Mouse (Mus musculus): ENCODE results near the gene Tmtc2.
A peak's percentile ranks its signal among the peaks of the same experiment; 100 is the strongest.

The Tmtc2 gene

GRCm38 (mm10) chr10:105312986-105313385 is 261.3 kb downstream of the Tmtc2 start:
- DNase-seq (ENCODE audit: low read depth, low spot score) = no peak

DNA sequence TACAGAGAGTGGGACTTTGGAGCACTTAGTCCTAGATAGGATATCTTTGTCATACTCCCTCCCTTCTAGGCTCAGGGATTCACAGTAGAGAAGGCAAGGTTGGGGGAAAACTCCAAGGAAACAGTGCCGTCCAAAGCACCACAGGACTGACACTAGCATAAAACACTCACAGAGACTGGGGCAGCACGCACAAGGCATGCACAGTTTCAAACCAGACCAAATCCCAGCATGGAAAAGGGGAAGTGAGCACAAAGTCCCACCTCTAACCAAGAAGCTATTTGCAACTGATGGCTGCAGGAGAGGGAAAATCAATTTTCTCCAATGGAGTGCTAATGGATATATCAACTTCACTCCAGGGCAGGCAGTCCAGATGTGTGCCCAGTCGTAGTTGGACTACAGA is 276.7 kb downstream of the Tmtc2 start:
- no peak for DNase-seq (ENCODE audit: low read depth, low spot score)

DNA sequence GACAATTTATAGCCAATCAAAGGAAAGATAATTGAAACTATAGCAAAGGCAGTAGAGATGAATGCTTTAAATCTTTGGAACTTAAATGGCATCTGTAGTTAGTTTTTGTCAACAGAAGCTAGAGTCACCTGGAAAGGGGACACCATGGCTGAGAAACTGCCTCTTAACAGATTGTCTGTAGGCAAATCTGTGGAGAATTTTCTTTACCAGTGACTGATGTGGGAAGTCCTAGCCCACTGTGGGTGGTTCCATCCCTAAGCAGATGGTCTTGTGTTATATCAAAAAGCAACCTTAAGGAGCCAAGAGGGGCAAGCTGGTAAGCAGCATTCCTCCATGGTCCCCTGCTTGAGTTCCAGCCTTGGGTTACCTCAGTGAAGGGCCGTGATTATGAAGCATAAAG is 281.3 kb downstream of the Tmtc2 start:
- DNase-seq (ENCODE audit: low read depth, low spot score) = no peak

- no peak for DNase-seq (ENCODE audit: low read depth, low spot score)
Observed at GRCm38 (mm10) chr10:105288472-105288871, 285.8 kb downstream of the Tmtc2 start.

DNA sequence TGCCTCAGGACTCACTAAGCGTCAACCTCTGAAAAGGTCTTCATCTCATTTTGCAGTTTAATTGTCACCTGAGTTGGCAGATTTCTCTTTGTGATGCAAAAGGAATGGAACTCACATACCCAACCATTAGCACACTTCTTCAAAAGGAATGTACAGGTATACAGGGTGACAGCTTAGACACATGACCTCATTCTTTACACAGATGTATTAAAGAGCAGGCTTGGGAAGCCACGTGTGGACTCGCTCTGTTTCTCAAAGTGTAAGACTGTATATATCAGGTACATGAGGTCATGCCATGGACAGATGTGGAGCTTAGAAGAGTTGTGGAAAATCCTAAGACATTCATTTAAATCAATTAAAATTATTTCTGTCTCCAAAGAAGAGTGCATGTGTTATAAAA is 286.7 kb downstream of the Tmtc2 start:
- no peak for DNase-seq (ENCODE audit: low read depth, low spot score)

DNA sequence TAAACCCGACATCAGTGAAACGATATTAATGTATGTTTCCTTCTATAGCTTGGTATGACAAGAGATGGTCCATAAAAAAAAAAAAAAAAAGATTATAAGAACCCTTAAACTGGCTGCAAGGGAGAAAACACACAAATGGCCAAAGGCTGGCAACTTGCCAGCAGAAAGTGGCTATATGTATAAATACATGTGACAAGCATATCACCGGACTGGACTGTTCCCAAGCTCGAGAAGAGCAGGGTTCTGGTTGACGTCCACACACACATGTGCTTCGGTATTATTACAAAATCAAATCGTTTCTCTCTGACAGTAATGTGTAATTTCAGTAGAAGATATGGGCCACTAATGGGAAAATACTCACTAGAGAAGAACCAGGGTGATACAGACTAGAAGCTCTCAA is 287.2 kb downstream of the Tmtc2 start:
- DNase-seq (ENCODE audit: low read depth, low spot score) = no peak

GRCm38 (mm10) chr10:105286221-105286620 is 288.0 kb downstream of the Tmtc2 start:
- DNase-seq (ENCODE audit: low read depth, low spot score) = no peak

- DNase-seq (ENCODE audit: low read depth, low spot score) = no peak
Observed at GRCm38 (mm10) chr10:105284171-105284570, 290.1 kb downstream of the Tmtc2 start.

DNA sequence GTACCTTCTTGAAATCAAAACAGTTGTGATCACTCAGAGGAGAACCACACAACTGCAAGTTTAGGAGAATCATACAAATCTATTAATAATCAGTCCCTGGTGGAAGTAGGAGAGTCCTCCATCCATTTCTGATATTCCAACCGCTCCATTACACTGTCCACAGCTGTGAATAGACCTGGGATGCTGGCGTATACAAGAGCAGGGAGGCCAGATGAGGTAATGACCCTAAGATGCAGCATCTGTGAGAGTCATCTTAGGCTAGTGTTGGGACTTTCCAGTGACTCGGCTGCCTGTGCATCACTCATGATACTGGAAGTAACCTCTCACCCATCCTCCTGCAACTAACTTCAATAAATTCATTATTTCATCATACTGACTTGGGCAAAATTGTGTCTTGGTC is 293.3 kb downstream of the Tmtc2 start:
- DNase-seq (ENCODE audit: low read depth, low spot score) = no peak

DNA sequence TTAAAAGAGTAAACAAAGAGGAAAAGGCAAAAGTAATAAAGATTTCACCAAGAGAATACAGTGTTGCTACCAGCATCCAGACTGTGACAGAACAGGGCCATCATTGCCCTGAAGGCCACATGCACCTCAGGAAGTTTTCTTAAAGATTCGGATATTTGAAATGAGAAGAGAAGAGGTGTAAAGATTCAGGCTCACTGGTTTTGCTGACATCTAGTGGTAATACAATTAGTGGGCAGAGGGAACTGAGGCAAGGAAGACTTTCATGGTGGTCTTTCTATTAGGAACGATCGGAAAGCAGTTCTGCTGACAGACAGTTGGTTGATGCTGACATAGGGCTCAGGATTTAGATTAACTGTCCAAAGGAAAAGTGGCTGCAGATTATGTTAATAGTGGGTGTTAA is 314.2 kb downstream of the Tmtc2 start:
- DNase-seq (ENCODE audit: low read depth, low spot score) = no peak

DNA sequence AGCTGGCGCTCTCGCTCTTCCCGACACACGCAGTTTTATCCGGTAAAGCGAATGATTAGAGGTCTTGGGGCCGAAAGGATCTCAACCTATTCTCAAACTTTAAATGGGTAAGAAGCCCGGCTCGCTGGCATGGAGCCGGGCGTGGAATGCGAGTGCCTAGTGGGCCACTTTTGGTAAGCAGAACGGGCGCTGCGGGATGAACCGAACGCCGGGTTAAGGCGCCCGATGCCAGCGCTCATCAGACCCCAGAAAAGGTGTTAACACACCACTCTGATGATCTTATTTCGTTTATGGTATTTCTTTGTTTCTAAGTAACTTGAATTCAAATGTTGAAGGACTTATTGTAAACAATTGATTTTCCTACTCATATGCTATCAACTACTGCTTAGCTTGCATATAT is 336.0 kb downstream of the Tmtc2 start:
- DNase-seq (ENCODE audit: low read depth, low spot score) = peak; percentile 5

DNA sequence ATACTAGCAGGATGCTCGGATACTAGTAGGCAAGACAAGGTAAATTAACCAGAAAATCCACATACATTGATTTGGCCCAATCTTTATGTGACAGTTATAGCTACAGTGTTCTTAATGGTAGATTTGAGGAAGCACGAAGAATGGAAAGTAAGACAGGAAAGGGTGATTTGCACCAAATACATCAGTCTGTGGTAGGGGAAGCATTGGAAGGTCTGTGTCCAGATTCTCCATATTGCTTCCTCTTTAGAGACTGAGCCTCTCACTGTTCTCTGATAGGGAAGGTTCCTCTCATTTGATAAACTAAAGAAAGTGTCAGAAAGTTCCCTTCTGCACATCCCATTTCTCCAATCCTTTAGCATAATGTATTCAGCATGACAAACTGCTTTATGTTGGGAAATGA is 341.4 kb downstream of the Tmtc2 start:
- DNase-seq (ENCODE audit: low read depth, low spot score) = no peak

- no peak for DNase-seq (ENCODE audit: low read depth, low spot score)
Observed at GRCm38 (mm10) chr10:105230416-105230815, 343.8 kb downstream of the Tmtc2 start.

GRCm38 (mm10) chr10:105228623-105229022 is 345.6 kb downstream of the Tmtc2 start:
- DNase-seq (ENCODE audit: low read depth, low spot score) = no peak

GRCm38 (mm10) chr10:105227631-105228030 is 346.6 kb downstream of the Tmtc2 start:
- DNase-seq (ENCODE audit: low read depth, low spot score) = no peak

DNA sequence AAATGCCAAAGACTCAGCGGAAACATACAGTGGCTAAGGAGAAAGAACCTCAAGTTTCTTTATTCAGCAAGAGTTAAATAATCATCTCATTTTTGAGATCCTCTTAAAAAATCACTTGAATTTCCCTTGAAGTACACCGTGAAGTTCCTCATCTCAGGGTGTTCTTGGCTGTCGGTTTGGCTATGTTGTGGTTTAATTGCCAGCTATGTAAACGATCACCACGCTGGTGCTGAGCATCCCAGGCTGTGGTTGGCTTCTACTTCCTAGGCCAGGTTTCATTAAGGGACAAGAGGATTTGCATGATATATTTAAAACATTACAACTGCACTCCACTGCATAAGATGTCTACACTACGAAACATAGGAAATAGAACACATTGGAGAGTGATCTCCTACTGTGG is 348.5 kb downstream of the Tmtc2 start:
- no peak for DNase-seq (ENCODE audit: low read depth, low spot score)

GRCm38 (mm10) chr10:105222904-105223303 is 351.3 kb downstream of the Tmtc2 start:
- no peak for DNase-seq (ENCODE audit: low read depth, low spot score)

- no peak for DNase-seq (ENCODE audit: low read depth, low spot score)
Observed at GRCm38 (mm10) chr10:105201491-105201890, 372.8 kb downstream of the Tmtc2 start.

DNA sequence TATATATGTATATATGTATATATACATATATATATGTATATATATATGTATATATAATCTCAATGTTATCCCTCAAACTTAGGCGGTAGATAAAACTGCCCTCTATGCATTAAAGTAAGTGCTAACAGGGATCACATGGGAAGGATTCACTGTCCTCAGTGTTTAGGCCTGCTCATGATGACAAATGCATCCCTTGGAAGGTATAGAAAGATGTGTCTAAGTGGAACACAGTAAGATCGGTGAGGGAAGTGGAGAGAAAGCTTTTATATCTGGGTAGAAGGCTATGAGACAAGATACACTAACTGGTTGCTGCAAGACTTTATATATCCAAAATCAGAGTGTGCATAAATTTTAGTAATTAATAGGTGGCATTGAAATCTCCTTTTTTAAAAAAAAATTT is 373.6 kb downstream of the Tmtc2 start:
- no peak for DNase-seq (ENCODE audit: low read depth, low spot score)

DNA sequence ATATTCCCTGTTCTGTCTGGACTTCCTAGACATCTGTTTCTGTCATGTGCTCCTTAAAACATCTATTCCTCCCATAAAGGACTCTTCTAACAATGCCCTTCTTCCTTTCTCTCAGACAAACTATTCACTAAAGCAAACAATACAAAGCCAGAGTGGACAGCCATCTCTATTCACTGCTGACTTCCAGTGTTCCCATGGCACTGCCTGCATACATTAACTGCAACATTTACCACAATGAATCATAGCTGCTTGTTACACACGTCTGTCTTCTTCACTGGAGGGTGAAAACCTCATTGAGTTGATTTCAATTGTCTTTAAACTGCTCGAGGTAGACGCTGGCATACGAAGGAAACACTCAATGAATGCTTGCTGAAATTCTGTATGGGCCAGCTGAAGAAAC is 374.2 kb downstream of the Tmtc2 start:
- no peak for DNase-seq (ENCODE audit: low read depth, low spot score)

DNA sequence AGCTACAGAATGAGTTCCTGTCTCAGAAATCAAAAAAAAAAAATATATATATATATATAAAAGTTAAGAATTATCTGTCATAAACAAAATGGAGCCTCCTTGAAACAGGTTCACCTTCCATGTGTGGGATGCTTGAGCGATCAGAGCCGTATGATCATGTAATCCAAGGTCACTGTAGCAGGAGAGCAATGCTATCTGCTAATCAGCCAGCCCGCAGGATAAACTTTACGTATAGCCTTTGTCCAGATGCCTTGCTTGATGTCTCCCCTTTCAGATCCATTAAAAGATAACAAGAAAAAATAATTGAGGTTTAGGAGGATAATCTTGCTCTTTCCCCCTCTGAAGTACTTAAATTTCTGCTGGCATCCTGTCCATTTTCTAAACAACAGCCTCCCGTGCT is 374.7 kb downstream of the Tmtc2 start:
- no peak for DNase-seq (ENCODE audit: low read depth, low spot score)

DNA sequence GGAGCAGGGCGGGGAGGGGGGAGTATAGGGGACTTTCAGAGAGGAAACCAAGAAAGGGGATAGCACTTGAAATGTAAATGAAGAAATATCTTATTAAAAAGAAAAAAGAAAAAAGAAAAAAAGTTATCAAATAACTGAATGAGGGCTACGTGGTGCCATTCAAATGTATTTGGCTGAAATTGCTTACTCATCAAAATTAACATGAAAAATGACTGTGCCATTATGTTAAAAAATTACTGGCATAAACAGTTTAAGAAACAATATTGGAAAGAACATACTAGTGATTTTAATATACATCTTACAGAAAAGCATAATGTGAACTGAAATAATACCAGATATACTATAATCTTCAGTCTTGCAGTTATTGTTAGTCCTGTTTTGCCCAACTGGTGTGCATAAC is 378.9 kb downstream of the Tmtc2 start:
- no peak for DNase-seq (ENCODE audit: low read depth, low spot score)

GRCm38 (mm10) chr10:105193756-105194460 is 380.3 kb downstream of the Tmtc2 start:
- no peak for DNase-seq (ENCODE audit: low read depth, low spot score)

DNA sequence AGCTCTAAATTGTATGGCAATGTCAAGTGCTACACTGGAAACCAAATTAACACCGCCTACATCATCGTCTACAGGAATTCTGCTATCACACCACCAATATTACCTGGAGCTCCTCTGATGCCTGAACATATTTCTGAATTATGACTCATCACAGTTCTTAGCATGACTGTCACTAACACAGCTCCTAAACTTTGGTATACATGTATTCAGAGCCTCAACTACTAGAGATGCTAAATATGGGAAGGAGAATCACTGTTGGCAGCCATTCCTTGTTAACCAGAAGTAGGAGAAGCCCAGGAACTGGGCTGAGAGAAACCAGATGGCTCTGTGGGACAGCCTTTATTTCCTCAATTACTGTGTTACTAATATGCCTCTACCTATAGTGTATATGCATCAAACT is 382.2 kb downstream of the Tmtc2 start:
- DNase-seq (ENCODE audit: low read depth, low spot score) = no peak

Data from retina, postnatal 7 days (tissue).